Mouse (Mus musculus): ENCODE measurements around the gene Cbln3. TPM values are rescaled to one million over a fixed set of nuclear protein-coding genes. Genes with fewer than 3 reads are reported as not detected.

The Cbln3 gene
- polyA plus RNA-seq, 1 experiment = 0.04 TPM

GRCm38 (mm10) chr14:55873714-55874683 is 10.2 kb downstream of the Cbln3 start:
- no peaks in the 10 kb centered on the region for H3K36me3 ChIP-seq (ENCODE audit: control insufficient read depth, insufficient read depth, low read length)
- H3K4me1 ChIP-seq (replicated peaks; ENCODE audit: control insufficient read depth, insufficient read depth, low read length) = peaks cover 7% of the 10 kb centered on the region
- peaks cover 2% of the 10 kb centered on the region; the same call in 1 of the 2 replicates for H3K27me3 ChIP-seq (ENCODE audit: control insufficient read depth, insufficient read depth, low read length)
- H3K4me3 ChIP-seq (ENCODE audit: control insufficient read depth, insufficient read depth, low read length) = peak overlapping the region; percentile 18
- H3K27ac ChIP-seq (ENCODE audit: control insufficient read depth, insufficient read depth, low read length) = no peak overlapping the region
- WGBS = 16% methylated on average over 30 of the region's 30 CpGs
- DNase-seq = peak; percentile 77
- TF ChIP-seq POLR2A (IDR thresholded peaks at IDR 0.05; ENCODE audit: control insufficient read depth, extremely low read depth, insufficient read depth, low read length, poor library complexity) (no peak), CTCF (IDR thresholded peaks at IDR 0.05; ENCODE audit: borderline replicate concordance, control insufficient read depth, extremely low read depth, insufficient read depth, low read length, poor library complexity) (peak; percentile 88)

DNA sequence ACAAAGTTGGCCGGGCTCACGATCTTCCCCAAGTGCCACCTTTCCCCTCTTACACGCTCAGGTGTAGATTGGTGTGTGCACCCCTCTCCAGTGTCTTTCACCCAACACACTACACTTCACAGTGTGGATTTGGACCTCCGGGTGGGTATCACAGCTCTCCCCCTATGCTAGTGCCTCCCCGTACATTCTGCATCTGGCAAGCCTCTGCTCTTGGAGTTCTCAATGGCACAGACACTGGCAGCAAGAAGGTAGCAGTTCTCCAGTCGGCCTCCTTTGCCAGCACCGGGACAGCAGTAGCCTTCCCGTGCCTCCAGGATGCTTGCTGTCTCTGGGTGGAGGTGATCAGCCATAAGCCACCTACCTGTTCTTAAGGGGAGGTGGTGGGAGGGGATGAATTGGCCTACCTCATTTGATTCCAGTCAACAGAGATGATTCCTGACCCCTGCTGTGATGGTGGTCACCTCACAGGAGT is 10.9 kb downstream of the Cbln3 start:
- DNase-seq = no peak
- H3K4me1 ChIP-seq (replicated peaks; ENCODE audit: control insufficient read depth, insufficient read depth, low read length) = peaks cover 7% of the 10 kb centered on the region
- H3K36me3 ChIP-seq (ENCODE audit: control insufficient read depth, insufficient read depth, low read length) = no peaks in the 10 kb centered on the region
- H3K27ac ChIP-seq (ENCODE audit: control insufficient read depth, insufficient read depth, low read length) = no peak overlapping the region
- no peak overlapping the region for H3K4me3 ChIP-seq (ENCODE audit: control insufficient read depth, insufficient read depth, low read length)
- TF ChIP-seq POLR2A (IDR thresholded peaks at IDR 0.05; ENCODE audit: control insufficient read depth, extremely low read depth, insufficient read depth, low read length, poor library complexity) = no peak
- TF ChIP-seq CTCF (IDR thresholded peaks at IDR 0.05; ENCODE audit: borderline replicate concordance, control insufficient read depth, extremely low read depth, insufficient read depth, low read length, poor library complexity) = no peak
- H3K27me3 ChIP-seq (ENCODE audit: control insufficient read depth, insufficient read depth, low read length) = peaks cover 2% of the 10 kb centered on the region; the same call in 1 of the 2 replicates
- WGBS = 92% methylated on average over 8 of the region's 8 CpGs

- H3K4me3 ChIP-seq (ENCODE audit: control insufficient read depth, insufficient read depth, low read length) = no peak overlapping the region
- DNase-seq = no peak
- TF ChIP-seq POLR2A (IDR thresholded peaks at IDR 0.05; ENCODE audit: control insufficient read depth, extremely low read depth, insufficient read depth, low read length, poor library complexity) = no peak
- TF ChIP-seq CTCF (IDR thresholded peaks at IDR 0.05; ENCODE audit: borderline replicate concordance, control insufficient read depth, extremely low read depth, insufficient read depth, low read length, poor library complexity) = no peak
- H3K27ac ChIP-seq (ENCODE audit: control insufficient read depth, insufficient read depth, low read length) = no peak overlapping the region
- WGBS = 97% methylated on average over 17 of the region's 17 CpGs
- no peaks in the 10 kb centered on the region; the same call in 1 of the 2 replicates for H3K27me3 ChIP-seq (ENCODE audit: control insufficient read depth, insufficient read depth, low read length)
- H3K36me3 ChIP-seq (ENCODE audit: control insufficient read depth, insufficient read depth, low read length) = no peaks in the 10 kb centered on the region
- peaks cover 7% of the 10 kb centered on the region for H3K4me1 ChIP-seq (replicated peaks; ENCODE audit: control insufficient read depth, insufficient read depth, low read length)
Observed at GRCm38 (mm10) chr14:55872551-55872950, 11.6 kb downstream of the Cbln3 start.

GRCm38 (mm10) chr14:55872039-55872438 is 12.2 kb downstream of the Cbln3 start:
- no peak for DNase-seq
- Histone ChIP-seq H3K4me1 (replicated peaks; ENCODE audit: control insufficient read depth, insufficient read depth, low read length) (peaks cover 7% of the 10 kb centered on the region), H3K36me3 (ENCODE audit: control insufficient read depth, insufficient read depth, low read length) (no peaks in the 10 kb centered on the region), H3K27ac (ENCODE audit: control insufficient read depth, insufficient read depth, low read length) (no peak overlapping the region), H3K27me3 (ENCODE audit: control insufficient read depth, insufficient read depth, low read length) (no peaks in the 10 kb centered on the region), H3K4me3 (ENCODE audit: control insufficient read depth, insufficient read depth, low read length) (no peak overlapping the region)
- TF ChIP-seq CTCF (IDR thresholded peaks at IDR 0.05; ENCODE audit: borderline replicate concordance, control insufficient read depth, extremely low read depth, insufficient read depth, low read length, poor library complexity) = no peak
- TF ChIP-seq POLR2A (IDR thresholded peaks at IDR 0.05; ENCODE audit: control insufficient read depth, extremely low read depth, insufficient read depth, low read length, poor library complexity) = no peak
- 93% methylated on average over 12 of the region's 12 CpGs for WGBS

DNA sequence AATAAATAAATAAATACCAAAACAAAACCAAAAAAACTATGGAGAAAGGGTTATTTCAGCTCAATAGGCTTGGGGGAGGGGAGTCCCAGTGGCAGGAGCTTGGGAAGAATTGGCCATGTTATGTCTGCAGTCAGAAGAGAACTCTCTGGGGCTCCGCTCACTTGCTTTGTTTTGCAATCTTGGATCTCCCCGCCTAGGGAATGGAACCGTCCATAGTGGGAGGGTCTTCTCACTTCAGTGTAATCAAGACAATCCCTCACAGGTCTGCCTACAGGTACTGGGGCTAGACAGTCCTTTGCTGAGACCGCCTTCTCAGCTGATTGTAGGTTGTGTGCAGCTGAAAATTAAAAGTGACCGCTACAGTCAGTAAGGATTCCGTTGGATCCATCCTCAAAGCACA is 14.7 kb downstream of the Cbln3 start:
- Histone ChIP-seq H3K27me3 (ENCODE audit: control insufficient read depth, insufficient read depth, low read length) (no peaks in the 10 kb centered on the region), H3K4me1 (replicated peaks; ENCODE audit: control insufficient read depth, insufficient read depth, low read length) (peaks cover 7% of the 10 kb centered on the region), H3K4me3 (ENCODE audit: control insufficient read depth, insufficient read depth, low read length) (no peak overlapping the region), H3K27ac (ENCODE audit: control insufficient read depth, insufficient read depth, low read length) (no peak overlapping the region), H3K36me3 (ENCODE audit: control insufficient read depth, insufficient read depth, low read length) (no peaks in the 10 kb centered on the region)
- 95% methylated on average over 6 of the region's 6 CpGs for WGBS
- TF ChIP-seq POLR2A (IDR thresholded peaks at IDR 0.05; ENCODE audit: control insufficient read depth, extremely low read depth, insufficient read depth, low read length, poor library complexity) (no peak), CTCF (IDR thresholded peaks at IDR 0.05; ENCODE audit: borderline replicate concordance, control insufficient read depth, extremely low read depth, insufficient read depth, low read length, poor library complexity) (no peak)
- no peak for DNase-seq

GRCm38 (mm10) chr14:55868230-55869026 is 15.8 kb downstream of the Cbln3 start:
- 94% methylated on average over 14 of the region's 14 CpGs for WGBS
- TF ChIP-seq CTCF (IDR thresholded peaks at IDR 0.05; ENCODE audit: borderline replicate concordance, control insufficient read depth, extremely low read depth, insufficient read depth, low read length, poor library complexity) = no peak
- no peak for TF ChIP-seq POLR2A (IDR thresholded peaks at IDR 0.05; ENCODE audit: control insufficient read depth, extremely low read depth, insufficient read depth, low read length, poor library complexity)
- DNase-seq = no peak
- H3K36me3 ChIP-seq (ENCODE audit: control insufficient read depth, insufficient read depth, low read length) = no peaks in the 10 kb centered on the region
- no peak overlapping the region for H3K4me3 ChIP-seq (ENCODE audit: control insufficient read depth, insufficient read depth, low read length)
- H3K27ac ChIP-seq (ENCODE audit: control insufficient read depth, insufficient read depth, low read length) = no peak overlapping the region
- H3K27me3 ChIP-seq (ENCODE audit: control insufficient read depth, insufficient read depth, low read length) = no peaks in the 10 kb centered on the region
- H3K4me1 ChIP-seq (replicated peaks; ENCODE audit: control insufficient read depth, insufficient read depth, low read length) = peaks cover under 1% of the 10 kb centered on the region; the same call in 1 of the 2 replicates
